Mouse (Mus musculus): ENCODE measurements around the gene Osbpl8.
"Not testable (repeated sequence)": the region's sequence is repeated elsewhere in the genome, so short reads cannot be mapped to it uniquely, and the experiment has no call there.

- TF ChIP-seq CTCF (IDR thresholded peaks at IDR 0.05); EP300 (IDR thresholded peaks at IDR 0.05; ENCODE audit: insufficient read depth, low read depth, low read length); POLR2A (IDR thresholded peaks at IDR 0.05; ENCODE audit: insufficient read depth, low read depth, low read length): not testable (repeated sequence)
Observed at GRCm38 (mm10) chr10:111232237-111232636, 67.7 kb downstream of the Osbpl8 start.

Data from heart, adult 2 months (tissue).